Mouse (Mus musculus) MEL (cell line): ENCODE measurements around the gene Mitf.

ENCODE experiments used
- CTCF ChIP-seq, 3 experiments: IDR thresholded peaks in 2 of 3; conservative IDR thresholded peaks in 1 of 3; 2 replicates each; pipeline ENCODE4 v1.5.1; 2011 to 2012; ENCODE audit warnings: low read length in 3 of 3, low read depth in 2 of 3, mild to moderate bottlenecking in 2 of 3, improper control_type of control experiment in 1 of 3, inconsistent platforms in 1 of 3, mixed read lengths in 1 of 3, moderate library complexity in 1 of 3; ENCODE audit not compliant: control insufficient read depth in 1 of 3, insufficient read depth in 1 of 3, poor library complexity in 1 of 3, severe bottlenecking in 1 of 3
- MAFK ChIP-seq: IDR thresholded peaks from 2 replicates; pipeline ENCODE4 v1.6.1; 2011; ENCODE audit warnings: low read depth, mild to moderate bottlenecking, low read length, improper control_type of control experiment, borderline replicate concordance
- POLR2A ChIP-seq, 2 experiments: IDR thresholded peaks; 2 replicates each; pipeline ENCODE4 v1.6.1; 2011 to 2012; ENCODE audit warnings: low read length in 2 of 2, mild to moderate bottlenecking in 2 of 2, control low read depth in 1 of 2, improper control_type of control experiment in 1 of 2, low read depth in 1 of 2, moderate library complexity in 1 of 2; ENCODE audit not compliant: control insufficient read depth in 1 of 2, insufficient read depth in 1 of 2, poor library complexity in 1 of 2
- POLR2AphosphoS5 ChIP-seq: IDR thresholded peaks from 2 replicates; pipeline ENCODE4 v1.6.1; 2012; ENCODE audit warnings: low read depth, borderline replicate concordance, mild to moderate bottlenecking, inconsistent platforms, low read length, moderate library complexity, mixed read lengths
- SIN3A ChIP-seq: IDR thresholded peaks from 2 replicates; pipeline ENCODE4 v1.6.1; 2012; ENCODE audit warnings: low read length, improper control_type of control experiment, inconsistent platforms
- USF1 ChIP-seq: IDR thresholded peaks from 2 replicates; pipeline ENCODE4 v1.6.1; 2014; ENCODE audit warnings: low read depth, mild to moderate bottlenecking, inconsistent platforms, low read length, improper control_type of control experiment, moderate library complexity

DNA sequence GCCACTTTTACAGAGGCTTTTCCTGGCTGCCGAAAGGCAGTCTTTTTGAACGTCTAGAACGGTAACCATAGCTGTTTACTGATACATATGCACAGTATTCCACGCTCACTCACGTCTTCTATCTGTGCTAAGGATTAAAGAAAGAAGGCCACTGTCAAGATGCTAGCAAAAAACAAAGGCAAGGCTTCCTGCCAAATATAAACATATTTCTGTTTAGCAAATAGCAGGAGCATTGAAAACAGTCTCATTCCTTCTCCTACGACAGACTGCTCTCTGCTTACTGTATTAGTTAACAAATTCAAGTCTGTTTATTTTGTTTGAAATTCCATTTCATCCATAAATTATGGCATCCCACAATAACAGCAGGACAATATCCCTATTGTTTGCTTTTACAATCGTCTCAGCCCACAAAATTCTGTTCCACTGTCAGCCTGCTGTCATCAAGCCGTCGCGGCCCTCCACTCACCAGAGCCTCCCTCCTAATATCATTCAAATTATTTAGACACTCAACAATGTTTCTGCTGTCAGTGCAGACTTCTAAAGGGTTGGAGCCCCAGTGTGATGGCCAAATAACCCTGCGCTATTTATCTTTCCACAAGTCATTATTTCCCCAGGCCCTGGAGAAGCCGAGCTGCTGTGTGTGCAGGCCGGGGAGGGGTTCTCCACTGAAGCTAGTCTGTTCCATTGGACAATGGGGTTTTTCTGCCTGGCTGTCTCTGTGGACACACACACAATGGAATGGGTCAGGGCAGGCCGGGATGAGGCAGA is 242.0 kb downstream of the Mitf start:
- TF ChIP-seq MAFK (no peak), CTCF (IDR thresholded peaks at IDR 0.05 in 2 of 3, conservative IDR thresholded peaks at IDR 0.05 in 1 of 3; ENCODE audit: control insufficient read depth in 1 of 3, insufficient read depth in 1 of 3, low read depth in 2 of 3, low read length in 3 of 3, poor library complexity in 1 of 3, severe bottlenecking in 1 of 3) (no peak), USF1 (no peak), POLR2AphosphoS5 (no peak), SIN3A (no peak), POLR2A (IDR thresholded peaks at IDR 0.05; ENCODE audit: control insufficient read depth in 1 of 2, insufficient read depth in 1 of 2, low read depth in 1 of 2, low read length in 2 of 2, poor library complexity in 1 of 2) (no peak)
